Mouse (Mus musculus): ENCODE results near the gene Plekhs1.
"Not testable (repeated sequence)": the region's sequence is repeated elsewhere in the genome, so short reads cannot be mapped to it uniquely, and the experiment has no call there.

Gene Plekhs1

DNA sequence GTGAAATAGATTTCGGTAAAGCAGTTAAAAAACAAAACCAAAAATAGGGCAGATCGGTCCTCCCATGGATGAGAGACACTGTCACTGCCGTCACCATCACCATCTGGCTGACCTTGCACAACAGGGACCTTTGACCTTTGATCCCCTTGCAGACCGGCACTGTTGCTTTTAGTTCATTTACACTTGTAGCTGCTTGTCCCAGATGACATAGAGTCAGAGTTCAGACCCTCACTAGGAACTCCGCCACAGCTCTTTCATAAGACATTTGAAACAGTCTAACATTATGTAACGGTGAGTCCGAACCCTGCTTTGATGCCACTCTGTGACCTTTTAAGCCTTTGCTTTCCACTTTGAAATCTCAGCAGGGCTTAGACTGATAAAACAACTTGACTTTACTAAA lies 58.0 kb downstream of the Plekhs1 start:
- not testable (repeated sequence) for DNase-seq (ENCODE audit: low spot score in 2 of 2)

DNA sequence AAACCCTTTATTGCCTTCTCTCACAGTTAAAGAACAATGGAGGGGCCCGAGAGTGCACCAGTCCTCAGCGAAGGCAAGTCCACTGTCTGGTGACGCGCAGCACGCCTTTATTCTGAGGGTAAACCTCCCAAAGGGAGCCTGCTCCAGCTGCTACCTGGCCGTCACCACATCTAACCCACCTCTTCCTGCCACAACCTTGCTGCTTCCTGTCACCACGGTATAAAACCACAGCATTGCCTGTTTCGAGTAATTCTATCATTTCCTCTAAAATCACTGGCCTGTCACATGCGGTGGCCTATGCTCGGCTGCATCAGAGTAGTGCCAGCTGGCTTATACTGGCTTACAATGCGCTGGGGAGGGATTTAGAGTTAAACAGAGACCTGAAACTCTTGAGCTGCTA lies 69.1 kb downstream of the Plekhs1 start:
- DNase-seq (ENCODE audit: low spot score in 2 of 2): not testable (repeated sequence)

DNA sequence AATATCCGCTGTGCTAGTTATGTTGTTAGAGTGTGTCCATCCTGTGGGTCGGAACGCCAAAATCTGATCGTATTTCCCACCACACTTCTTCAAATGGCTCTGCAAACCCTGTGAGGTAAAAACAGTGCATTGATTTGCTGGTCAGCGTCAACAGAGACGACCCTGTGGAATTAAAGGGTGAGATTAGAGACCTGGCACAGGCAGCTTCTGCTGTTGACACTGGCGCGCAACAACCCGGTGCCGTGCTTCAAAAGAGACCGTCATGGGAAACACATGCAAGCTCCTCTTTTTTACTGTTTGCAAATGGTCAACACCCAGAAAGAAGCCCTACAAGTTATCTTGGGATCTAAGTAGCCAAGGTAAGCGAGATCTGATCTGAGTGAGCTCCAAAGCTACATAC lies 69.8 kb downstream of the Plekhs1 start:
- DNase-seq (ENCODE audit: low spot score in 2 of 2): no peak

DNA sequence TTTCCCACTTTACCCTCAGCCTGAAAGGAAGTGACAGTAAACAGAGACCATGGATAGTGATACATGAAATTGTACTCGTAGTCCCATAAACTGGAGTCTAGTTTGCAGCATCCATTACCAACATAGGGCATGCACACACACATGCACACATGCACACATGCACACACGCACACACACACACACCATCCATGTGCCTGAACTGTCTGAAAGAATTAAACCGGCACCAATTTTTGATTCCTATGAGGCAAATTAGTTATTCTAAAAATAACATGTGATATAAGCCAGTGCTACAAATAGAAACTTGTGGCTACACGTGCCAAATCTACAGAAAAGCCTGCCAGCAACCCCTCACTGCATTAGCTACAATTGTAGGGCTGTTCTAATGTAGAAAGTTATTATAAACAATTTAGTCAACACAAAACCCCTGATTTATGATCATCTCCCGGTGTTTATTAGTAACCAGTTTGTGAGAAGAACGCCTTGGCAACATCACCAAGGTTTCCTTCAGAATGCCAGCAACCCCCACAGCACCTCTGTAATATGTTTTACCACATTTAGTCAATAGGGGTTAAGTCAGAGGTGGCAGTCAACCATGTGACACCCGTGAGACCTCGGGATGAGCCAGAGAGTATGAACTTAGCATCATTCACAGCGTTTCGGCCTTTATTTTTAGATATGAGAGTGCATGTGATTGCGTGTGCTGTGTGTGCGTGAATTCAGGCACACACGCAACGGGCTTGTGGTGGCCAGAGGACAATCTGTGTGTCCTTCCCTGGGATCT lies 72.0 kb downstream of the Plekhs1 start:
- DNase-seq (ENCODE audit: low spot score in 2 of 2): no peak

DNA sequence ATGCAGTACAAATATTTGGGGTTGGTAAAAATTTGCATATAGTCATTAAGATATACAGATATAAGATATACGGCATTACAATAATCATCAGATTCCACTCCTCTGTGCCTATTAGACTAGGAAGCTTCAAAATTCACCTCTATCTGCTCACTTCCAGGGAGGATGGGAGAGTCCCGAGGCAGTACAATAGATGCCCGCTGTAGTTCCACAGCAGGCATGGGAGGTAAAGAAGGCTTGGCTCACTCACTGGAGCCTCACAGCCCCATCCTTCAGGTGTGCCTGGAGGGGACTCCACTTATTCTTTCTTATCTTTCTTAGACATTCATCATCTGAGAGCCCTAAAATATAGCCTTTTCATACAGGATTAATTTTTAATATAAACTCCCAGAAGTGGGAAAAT lies 72.9 kb downstream of the Plekhs1 start:
- DNase-seq (ENCODE audit: low spot score in 2 of 2): no peak

DNA sequence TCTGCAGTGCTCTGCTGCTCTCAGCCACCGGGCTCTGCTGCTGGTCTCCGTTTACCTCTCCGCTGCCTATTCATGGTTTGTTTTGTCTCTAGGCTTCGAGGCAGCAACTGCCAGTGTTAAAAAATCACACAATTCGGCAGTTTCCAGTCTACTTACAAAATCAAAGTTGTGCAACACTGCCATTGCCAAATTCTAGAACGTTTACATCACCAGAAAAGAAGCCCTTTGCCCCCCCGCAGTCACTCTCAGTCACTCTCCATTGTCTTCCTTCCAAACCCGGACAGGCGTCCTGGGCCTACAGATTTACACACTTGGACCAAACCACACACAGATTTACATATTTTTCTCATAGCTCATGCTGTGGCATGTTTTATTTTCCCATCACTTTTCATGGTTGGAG lies 73.6 kb downstream of the Plekhs1 start:
- DNase-seq (ENCODE audit: low spot score in 2 of 2): no peak

DNA sequence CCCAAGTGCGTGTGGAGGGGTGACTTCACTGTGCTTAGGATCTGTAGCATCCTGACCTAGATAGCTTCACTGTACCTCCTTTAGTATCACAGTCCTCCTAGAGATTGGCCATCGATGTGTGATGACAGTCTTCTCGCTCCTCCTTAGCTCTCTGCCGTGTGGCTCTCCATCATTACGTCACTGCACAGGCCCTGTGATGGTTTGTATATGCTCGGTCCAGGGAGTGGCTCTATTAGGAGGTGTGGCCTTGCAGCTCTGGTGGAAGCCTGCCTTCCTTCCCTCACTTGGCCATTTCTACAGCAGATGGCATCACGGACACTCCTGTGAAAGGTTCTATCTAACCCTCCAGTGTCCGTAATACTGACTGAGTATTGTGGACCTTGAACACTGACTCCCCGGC lies 74.3 kb downstream of the Plekhs1 start:
- no peak for DNase-seq (ENCODE audit: low spot score in 2 of 2)
